Mouse (Mus musculus): ENCODE data around the gene Trpv2.

GRCm38 (mm10) chr11:62640378-62640777 is 66.1 kb downstream of the Trpv2 start:
- no peak for TF ChIP-seq ZC3H11A (IDR thresholded peaks at IDR 0.05; ENCODE audit: low read depth, low read length)
- no peak for TF ChIP-seq CTCF (IDR thresholded peaks at IDR 0.05 in 2 of 3, conservative IDR thresholded peaks at IDR 0.05 in 1 of 3; ENCODE audit: control insufficient read depth in 1 of 3, insufficient read depth in 1 of 3, low read depth in 2 of 3, low read length in 3 of 3, poor library complexity in 1 of 3, severe bottlenecking in 1 of 3)
- no peak for TF ChIP-seq MEF2A (IDR thresholded peaks at IDR 0.05; ENCODE audit: extremely low read depth, insufficient replicate concordance, low read depth, low read length, poor library complexity, severe bottlenecking)
- TF ChIP-seq ETS1 (IDR thresholded peaks at IDR 0.05; ENCODE audit: low read depth, low read length) = no peak
- no peak for TF ChIP-seq RCOR1 (IDR thresholded peaks at IDR 0.05; ENCODE audit: low read depth, low read length)
- TF ChIP-seq MAZ (IDR thresholded peaks at IDR 0.05; ENCODE audit: low read depth, low read length) = no peak
- no peak for TF ChIP-seq POLR2A (IDR thresholded peaks at IDR 0.05; ENCODE audit: control insufficient read depth in 1 of 2, insufficient read depth in 1 of 2, low read depth in 1 of 2, low read length in 2 of 2, poor library complexity in 1 of 2)
- no peak for TF ChIP-seq MYC (IDR thresholded peaks at IDR 0.05; ENCODE audit: low read depth, low read length)
- TF ChIP-seq MYB (IDR thresholded peaks at IDR 0.05; ENCODE audit: low read depth, low read length) = no peak
- no peak for TF ChIP-seq ZNF384 (IDR thresholded peaks at IDR 0.05; ENCODE audit: low read depth, low read length)

All from MEL (cell line).